Mouse (Mus musculus): Measurements from ENCODE around the gene Bnc1.

The Bnc1 gene

DNA sequence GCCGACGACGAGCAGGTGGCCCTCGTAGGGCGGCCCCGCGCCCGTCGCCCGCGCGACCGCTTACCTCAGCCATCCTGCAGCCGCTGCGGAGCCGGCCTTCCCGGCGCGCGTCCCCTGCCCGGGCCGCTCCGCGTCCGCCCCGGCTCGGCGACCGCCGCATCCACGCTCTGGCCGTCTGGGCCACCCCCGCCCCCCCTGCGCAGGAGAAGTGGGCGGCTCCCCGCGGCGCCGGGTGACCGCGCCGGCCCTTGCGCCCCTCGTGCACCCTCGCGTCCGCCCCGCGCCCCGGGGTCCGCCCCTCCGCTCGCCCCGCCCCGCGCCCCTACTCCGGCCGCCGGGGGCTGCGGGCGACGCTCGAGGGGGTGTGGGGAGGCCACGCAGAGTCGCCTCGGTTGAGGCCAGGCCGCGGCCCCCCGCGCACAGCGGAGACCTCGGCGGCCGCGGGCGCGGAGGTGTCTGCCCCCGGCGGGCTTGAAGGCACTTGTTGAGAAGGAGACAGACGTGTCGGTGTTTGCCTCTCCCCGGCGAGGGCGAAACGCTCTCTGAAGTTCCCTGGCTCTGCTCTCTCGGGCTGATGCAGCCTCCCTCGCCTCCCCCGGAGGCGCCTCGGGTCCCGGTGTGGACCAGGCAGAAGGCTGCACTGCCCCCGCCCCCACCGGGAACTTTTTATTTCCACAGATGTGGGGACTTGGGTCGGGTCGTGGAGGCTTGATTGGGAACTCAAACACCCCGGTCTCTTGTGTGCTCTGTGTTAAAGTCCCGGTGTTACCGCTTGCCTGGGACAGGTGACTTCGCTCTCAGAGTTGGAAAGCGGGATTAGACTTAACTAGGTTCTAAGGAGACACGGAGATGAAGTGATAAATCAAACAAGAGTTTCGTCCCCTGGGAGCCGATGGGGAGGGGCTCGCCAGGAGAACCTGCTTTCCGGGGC, at the start of gene Bnc1:
TSS of gene Bnc1 (minus strand) at position 162 of the 931 bp plus-strand sequence.
- DNase-seq = no peak

- DNase-seq = no peak
These were observed 41.3 kb upstream of the Bnc1 start for GRCm38 (mm10) chr7:82033347-82033746.

DNA sequence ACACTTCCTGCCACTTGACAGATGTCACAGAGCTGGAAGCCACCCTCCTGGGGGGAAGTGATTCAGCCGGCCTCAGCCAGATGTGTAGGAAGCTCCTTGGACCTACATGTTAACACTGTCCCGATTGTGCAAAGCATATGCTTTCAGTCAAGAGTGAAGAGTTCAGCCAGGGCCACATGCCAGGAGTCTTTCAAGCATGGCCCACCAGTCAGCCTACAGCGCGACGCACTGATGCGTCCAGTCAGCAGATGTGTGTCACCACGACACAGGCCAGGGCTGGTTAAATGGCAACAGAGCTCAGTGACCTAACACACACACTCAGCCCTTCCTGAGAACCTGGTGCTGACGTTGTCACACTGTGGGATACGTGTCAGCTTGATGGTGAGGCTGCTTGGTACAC, 37.6 kb upstream of the Bnc1 start:
- DNase-seq = no peak

DNA sequence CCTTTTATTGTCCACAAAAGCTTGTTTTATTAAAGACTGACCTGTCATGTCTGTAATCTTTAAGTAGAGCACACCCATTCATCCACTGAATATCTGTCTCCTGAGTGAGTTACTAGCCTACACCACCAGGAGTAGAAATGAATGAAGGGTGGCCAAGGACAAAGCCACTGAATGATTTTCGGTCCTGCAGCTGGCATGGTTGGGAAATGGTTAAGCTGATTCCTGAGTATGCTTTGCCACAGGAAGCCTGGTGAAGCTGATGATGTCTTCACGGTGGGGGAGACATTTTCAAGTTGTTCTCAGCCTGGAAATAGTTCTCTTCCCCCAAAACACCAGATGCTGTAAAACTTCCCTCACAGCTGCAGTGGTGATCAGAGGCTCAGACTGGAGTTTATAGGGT, 33.7 kb upstream of the Bnc1 start:
- no peak for DNase-seq

- no peak for DNase-seq
These were observed 31.6 kb upstream of the Bnc1 start for GRCm38 (mm10) chr7:82023676-82024075.

DNA sequence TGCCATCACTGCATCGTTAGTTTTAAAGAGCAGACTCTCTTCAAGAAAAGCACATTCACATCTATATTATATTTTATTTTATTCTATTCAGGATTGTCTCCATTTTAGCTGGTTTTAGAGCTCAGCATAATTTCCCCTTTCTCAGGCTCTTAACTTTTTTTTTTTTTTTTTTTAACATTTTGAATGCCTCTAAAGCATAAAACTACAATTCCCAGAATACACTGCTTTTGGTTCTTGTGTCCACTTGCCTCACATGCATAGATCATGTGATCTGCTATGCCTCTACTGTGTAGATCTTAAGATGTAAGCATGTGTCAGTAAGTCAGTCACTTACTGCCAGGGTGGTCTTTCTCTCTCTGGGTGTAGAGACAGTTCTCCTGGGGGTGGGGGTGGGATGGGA, 30.3 kb upstream of the Bnc1 start:
- no peak for DNase-seq

DNA sequence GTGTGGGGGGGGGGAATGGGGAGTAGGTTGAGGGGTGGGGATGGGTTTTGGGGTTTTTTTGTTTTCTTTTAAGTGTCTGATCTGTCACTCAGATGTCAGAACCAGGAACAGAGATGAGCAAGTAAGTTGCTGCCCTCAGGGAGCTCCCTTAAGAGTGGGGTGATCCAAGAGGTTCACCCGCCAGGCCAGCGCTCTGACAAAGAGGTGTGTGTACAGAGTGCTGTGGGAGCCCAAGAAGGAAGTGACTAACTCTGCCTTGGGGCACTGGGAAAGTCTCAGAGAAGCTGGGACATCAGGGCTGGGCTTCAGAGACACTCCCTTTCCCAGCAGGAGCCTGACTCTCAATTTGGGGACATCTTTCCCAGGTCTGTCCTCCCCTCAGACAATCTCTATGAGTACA, 25.9 kb upstream of the Bnc1 start:
- no peak for DNase-seq

DNA sequence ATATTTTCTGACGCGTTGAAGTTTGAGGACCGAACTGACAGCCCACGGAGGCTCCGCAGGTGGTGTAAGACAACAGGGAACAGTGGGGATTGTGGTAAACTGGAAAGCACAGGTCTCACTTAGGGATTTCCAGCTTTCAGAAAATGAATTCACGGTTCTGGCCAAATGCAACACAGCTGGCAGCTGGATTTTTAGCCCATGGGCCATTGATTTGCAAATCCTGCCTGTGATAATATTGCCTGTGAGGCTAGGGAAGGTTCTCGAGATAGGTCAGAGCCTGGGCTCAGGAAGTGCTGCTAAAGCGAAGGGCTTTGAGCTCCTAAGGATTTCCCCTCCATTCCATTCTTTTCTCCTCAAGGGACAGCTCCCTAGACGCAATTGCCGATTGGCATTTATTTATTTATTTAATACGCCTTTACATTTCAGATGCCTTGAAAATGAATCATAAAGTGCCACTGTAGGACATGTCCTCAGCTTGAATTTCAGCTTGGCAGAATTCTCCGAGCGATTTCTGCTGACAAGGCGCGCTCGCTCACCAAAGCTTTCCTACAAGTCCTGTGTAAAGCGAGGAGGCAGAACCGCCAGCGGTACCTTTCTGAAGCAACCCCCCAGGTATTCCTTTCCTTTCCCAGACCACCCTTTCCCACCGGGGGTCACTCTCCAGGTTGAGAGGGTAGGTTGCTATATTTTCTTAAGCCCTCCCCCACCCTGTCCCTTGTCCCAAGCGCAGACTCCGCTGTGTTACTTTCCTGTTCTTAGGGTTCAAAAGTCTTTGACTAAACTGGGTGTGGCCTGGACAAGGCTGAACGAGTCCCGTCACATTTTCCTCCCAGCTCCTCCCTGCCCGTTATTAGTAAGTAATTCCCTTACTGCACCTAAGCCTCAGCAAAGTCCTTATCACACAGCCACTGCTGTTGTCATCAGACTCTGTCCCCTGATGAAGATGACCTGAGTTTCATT, 24.9 kb upstream of the Bnc1 start:
- DNase-seq = no peak

- DNase-seq = no peak
These were observed 20.4 kb upstream of the Bnc1 start for GRCm38 (mm10) chr7:82012472-82012871.

DNA sequence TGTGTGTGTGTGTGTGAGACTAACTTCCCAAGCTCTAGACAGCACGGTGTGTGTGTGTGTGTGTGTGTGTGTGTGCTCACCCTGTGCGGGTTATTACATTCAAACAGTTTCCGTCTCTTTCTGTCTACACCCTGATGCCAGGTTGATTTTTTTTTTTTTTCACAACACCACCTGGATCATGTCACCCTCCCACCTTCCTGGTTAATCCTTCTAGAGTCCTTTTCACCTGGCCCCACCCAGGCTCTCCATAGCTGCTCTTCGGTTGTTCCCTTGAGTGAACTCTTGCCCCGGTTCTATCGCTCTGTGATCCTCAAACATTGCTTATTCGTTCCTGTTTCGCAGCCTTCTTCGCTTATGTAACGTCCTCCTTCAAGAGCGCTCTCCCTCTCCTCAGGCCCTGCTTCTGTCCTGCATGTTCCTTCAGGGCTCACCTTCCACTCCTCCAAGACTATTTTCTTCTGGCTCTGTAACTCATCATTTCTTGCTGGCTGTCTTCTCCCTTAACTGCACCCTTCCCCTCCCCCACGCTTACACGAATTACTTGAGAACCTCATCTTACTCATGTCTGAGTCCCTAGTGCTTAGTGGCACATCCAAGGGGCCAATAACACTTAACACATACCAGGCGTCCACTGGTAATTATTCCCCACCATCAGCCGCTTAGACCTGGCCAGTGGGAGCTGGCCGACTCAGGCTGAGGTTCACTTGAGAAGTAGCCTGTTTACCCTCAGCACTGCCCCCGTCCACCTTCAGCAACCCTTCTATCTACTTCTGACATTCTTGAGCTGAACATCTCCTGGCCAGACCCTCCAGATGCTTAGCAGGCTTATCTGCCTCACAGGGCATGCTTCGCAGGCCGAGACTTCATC, 19.7 kb upstream of the Bnc1 start:
- DNase-seq = no peak

DNA sequence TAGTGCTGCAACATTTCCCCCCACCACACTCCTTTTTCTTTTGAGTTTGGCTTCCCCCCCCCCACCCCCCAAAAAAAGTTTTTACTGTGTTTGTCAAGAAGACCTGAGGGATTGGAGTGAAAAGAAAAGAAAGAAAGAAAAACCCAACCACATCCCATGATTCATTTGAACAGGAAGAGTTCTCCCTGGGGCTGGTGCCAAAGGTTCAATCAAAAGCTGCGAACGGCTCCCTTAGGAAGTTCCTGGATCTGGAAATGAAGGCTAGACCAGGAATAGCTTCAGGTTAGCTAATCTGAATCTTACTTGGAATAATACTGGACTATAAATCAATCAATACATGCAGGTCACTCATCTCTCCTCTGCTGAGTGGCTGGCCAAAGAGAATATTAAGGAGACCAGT, 15.1 kb upstream of the Bnc1 start:
- no peak for DNase-seq

DNA sequence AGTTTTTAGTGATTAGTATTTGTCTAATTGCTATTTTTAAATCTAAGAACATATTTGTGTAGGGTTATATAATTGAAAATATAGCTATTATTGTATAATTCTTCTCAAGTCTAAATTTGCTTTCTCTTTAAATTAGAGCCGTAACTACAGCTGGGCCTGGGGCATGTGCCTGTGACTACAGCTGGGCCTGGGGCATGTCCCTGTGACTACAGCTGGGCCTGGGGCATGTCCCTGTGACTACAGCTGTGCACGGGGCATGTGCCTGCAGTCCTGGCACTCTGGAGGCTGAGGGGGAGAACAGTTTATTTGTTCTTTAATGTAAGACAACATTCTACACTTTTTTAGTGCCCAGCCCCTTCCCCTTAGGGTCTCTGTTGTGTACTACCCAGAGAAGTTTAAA, 12.1 kb upstream of the Bnc1 start:
- DNase-seq = no peak

GRCm38 (mm10) chr7:81999816-82000215, 7.7 kb upstream of the Bnc1 start:
- no peak for DNase-seq

- DNase-seq = no peak
These were observed 7.3 kb upstream of the Bnc1 start for GRCm38 (mm10) chr7:81999372-81999771.

GRCm38 (mm10) chr7:81995975-81996374, 3.9 kb upstream of the Bnc1 start:
- DNase-seq = no peak

DNA sequence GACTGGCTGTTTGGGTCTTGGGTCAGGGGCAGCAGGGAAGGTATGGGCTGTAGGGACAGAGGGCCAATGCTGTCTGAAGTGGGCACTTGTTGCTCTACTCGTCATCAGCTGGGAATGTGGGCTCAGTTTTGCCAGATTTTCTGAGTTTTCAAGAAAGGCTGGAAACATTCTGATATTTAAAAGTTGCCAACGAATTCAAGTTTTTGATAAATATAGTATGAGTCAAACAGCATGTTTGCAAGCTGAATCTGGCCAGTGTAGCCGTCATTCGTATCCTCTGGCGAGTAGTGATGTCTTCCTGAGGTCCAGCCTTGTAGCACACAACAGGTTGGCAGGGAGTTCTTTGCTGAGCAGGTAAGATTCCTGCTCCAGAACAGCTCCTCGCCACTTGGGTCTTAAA, 3.0 kb upstream of the Bnc1 start:
- no peak for DNase-seq

DNA sequence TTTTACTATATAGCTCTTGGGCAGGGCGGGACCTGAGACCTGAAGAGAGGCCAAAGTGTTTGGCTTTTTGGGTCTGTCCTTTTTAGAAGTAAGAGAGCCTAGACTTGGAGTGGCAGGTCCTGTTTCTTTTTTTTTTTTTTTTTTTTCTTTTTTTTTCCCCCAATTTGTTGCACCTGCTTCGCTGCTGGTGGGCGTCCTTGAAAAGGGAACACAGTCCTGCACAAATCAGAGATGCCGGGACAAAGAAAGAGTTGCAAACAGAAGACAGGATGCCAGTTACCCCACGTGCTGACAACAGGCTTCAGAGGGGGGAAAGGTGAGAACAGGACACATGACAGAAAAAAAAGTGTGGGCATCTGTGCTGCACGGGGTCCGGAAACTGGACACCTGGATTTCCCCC, 1.0 kb upstream of the Bnc1 start:
- DNase-seq = no peak

- no peak for DNase-seq
These were observed 456 bp downstream of the Bnc1 start for GRCm38 (mm10) chr7:81991611-81992061.

DNA sequence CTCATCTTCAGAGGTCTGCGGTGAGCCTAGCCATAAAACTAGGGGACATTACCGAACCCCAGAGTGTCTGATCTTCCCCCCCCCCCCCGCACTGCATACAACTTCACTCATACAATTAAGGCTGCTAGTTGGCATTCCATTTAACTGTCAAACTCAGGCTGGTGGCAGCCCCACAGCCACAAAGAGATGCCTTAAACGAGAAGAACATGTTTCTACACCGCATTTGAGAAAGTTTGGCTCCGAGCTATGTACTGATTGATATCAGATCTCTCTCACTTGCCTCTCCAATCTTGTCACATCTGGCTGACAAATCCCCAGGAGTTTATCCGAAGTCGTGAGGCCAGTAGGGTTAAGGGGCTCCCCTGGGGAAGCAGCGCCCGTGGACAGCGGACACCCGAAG, 976 bp downstream of the Bnc1 start:
- DNase-seq = no peak

DNA sequence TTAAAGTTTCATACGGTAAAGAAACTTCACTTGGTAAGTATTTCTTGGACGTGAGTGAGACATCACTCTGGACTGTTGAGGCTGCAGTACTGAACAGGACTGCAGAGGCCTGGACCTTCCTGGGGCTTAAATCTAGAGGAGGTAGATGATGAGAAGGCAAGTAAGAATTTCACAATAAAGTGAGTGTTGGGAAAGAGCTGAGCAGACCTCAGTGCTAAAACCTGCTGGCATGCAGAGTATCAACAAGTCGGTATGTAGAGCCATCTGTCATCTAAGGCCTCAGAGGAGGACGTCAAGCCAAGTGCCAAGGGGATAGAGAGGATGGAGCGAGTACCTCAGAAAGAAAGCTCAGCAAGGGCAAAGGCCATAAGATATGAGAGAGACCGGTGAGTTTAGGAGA, 8.4 kb downstream of the Bnc1 start:
- DNase-seq = no peak

DNA sequence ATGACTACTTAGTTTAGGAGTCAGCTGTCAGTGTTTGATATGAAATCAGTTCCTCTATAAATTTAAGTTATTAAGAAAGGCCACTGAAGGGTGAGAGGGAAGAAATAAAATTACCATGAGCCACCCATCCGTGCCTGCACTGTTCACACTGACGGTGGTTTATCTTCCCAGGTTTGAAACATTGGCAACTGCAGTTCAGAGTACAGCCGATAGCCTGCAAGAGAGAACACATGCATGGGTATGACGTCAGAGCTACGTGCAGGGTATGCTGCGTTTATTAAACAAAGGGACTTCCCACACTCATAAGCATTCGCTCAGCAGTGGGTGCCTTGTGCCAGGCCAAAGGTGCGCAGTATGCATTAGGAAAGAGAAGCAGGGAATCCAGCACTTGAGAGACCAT, 13.8 kb downstream of the Bnc1 start:
- DNase-seq = no peak

- DNase-seq = no peak
These were observed 17.5 kb downstream of the Bnc1 start for GRCm38 (mm10) chr7:81974616-81975015.

DNA sequence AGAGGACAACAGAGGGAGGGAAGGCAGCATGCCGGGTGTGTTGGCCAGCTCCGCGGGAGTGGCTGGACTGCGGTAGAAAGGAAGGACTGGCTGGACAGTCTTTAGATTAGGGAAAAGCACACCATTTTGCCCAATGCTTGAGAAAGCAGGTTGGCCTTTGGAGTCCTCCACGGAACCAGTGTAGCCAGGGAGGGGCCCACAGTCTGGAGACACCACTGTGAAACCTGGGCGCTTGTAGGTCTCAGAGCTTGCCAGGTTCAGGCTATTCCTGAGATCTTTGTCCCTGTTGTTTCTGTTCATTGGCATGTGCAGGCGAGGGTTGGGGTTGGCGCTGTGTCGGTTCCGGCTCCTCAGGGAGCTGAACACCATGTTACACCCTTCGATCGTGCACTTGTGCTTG, 18.2 kb downstream of the Bnc1 start:
- no peak for DNase-seq
